Mouse (Mus musculus) midbrain, postnatal 0 days (tissue): ENCODE measurements around the gene 1110032F04Rik. TPM values are rescaled to one million over a fixed set of nuclear protein-coding genes. Genes with fewer than 3 reads are reported as not detected.
"Not testable (repeated sequence)": the region's sequence is repeated elsewhere in the genome, so short reads cannot be mapped to it uniquely, and the experiment has no call there.

Experiments
- ATAC-seq: fragments of 200-750 bp; cut with Nextera tagmentation; 2 replicates; pipeline ENCODE4 v1.8.0; 2017; ENCODE audit warnings: moderate number of reproducible peaks, mild to moderate bottlenecking, moderate TSS enrichment, moderate library complexity; ENCODE audit not compliant: low FRiP score
- DNase-seq: peaks from one replicate; pipeline ENCODE4 v3.0.0-alpha.2; 2015; ENCODE audit warnings: low spot score
- H3K27ac ChIP-seq: fragments of 300-500 bp; sonication (generic); 2 replicates; pipeline ENCODE4 v1.5.1; 2014; ENCODE audit warnings: low read depth, mild to moderate bottlenecking, low read length, mixed read lengths
- H3K27me3 ChIP-seq: fragments of 300-500 bp; sonication (generic); 2 replicates; pipeline ENCODE4 v1.6.1; 2014; ENCODE audit warnings: low read length, control low read depth, mixed read lengths; ENCODE audit not compliant: insufficient read depth
- H3K36me3 ChIP-seq: fragments of 300-500 bp; sonication (generic); 2 replicates; pipeline ENCODE4 v1.6.1; 2014; ENCODE audit warnings: low read length, control low read depth, mixed read lengths; ENCODE audit not compliant: insufficient read depth
- H3K4me1 ChIP-seq: fragments of 300-500 bp; sonication (generic); 2 replicates; pipeline ENCODE4 v1.6.1; 2014; ENCODE audit warnings: mild to moderate bottlenecking, control low read depth, antibody characterized with exemption, low read length, mixed read lengths; ENCODE audit not compliant: insufficient read depth
- H3K4me2 ChIP-seq: fragments of 300-500 bp; sonication (generic); 2 replicates; pipeline ENCODE4 v1.6.1; 2014; ENCODE audit warnings: low read depth, mild to moderate bottlenecking, low read length, mixed read lengths; ENCODE audit not compliant: poor library complexity, severe bottlenecking
- H3K4me3 ChIP-seq: fragments of 300-500 bp; sonication (generic); 2 replicates; pipeline ENCODE4 v1.5.1; 2014; ENCODE audit warnings: low read depth, mild to moderate bottlenecking, low read length, moderate library complexity
- H3K9ac ChIP-seq: fragments of 300-500 bp; sonication (generic); replicated peaks from 2 replicates; pipeline ENCODE4 v1.6.1; 2014; ENCODE audit warnings: mild to moderate bottlenecking, low read length, moderate library complexity, mixed read lengths; ENCODE audit not compliant: poor library complexity, severe bottlenecking
- H3K9me3 ChIP-seq: fragments of 300-500 bp; sonication (generic); 2 replicates; pipeline ENCODE4 v1.6.1; 2016; ENCODE audit warnings: low read length, control low read depth
- CTCF ChIP-seq: IDR thresholded peaks from 2 replicates; pipeline ENCODE4 v1.5.1; 2016; ENCODE audit warnings: antibody characterized with exemption, mild to moderate bottlenecking
- WGBS: fragments of 180-500 bp; shearing (Covaris S2); extraction: QIAGEN DNeasy Blood & Tissue Kit; methylation state at CpG from one replicate; pipeline ENCODE4 v1.1.7; 2014; 5-methylcytosine and 5-hydroxymethylcytosine counted together
- polyA plus RNA-seq: library from polyadenylated mRNA; unstranded; fragments of >200 nt; fragmentation: Nextera tagmentation; extraction: Ambion mirVana; gene quantifications from 2 replicates; pipeline ENCODE4 v1.2.1, GENCODE M21; 2015
- total RNA-seq: library from RNA; depleted of rRNA; stranded (reverse); fragments of >200 nt; gene quantifications from 2 replicates; pipeline ENCODE4 v1.2.3, GENCODE M21; 2014; rRNA removed

Gene 1110032F04Rik
- total and polyA plus RNA-seq, 2 experiments from 2014 or later, result 3.1 to 24.3 TPM

DNA sequence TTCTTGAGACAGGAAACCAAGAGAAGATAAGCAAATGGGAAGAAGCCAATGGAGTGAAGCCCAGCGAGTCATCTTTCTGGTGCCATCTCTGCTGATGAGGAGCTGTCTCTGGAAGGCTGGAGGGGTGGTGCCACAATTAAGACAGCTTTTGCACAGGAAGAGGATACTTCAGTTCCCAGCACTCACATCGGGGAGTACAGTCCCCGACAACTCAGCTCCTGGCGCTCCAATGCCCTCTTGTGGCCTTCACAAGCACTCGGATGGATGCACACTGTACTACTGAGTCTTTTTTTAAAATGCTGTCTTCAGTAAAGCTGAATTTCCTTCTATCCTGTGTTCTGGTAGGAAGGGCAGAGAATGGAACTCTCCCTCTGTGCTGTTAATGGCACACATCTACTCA, 27.8 kb downstream of the 1110032F04Rik start:
- TF ChIP-seq CTCF, result no peak
- WGBS, result 88% methylated on average over 5 of the region's 5 CpGs
- ATAC-seq, result no peak
- H3K27ac ChIP-seq, result no peak overlapping the region
- H3K4me1 ChIP-seq, result no peaks in the 10 kb centered on the region
- no peaks in the 10 kb centered on the region for H3K9me3 ChIP-seq
- H3K36me3 ChIP-seq, result no peaks in the 10 kb centered on the region
- no peak for DNase-seq
- H3K27me3 ChIP-seq, result no peaks in the 10 kb centered on the region
- H3K4me3 ChIP-seq, result no peak overlapping the region
- no peak overlapping the region for H3K9ac ChIP-seq
- no peak overlapping the region for H3K4me2 ChIP-seq

- not testable (repeated sequence) for H3K36me3 ChIP-seq, H3K4me3 ChIP-seq, H3K27ac ChIP-seq, H3K27me3 ChIP-seq, DNase-seq, H3K9ac ChIP-seq, H3K4me2 ChIP-seq, ATAC-seq, H3K9me3 ChIP-seq, H3K4me1 ChIP-seq
- WGBS, result 91% methylated on average over 20 of the region's 20 CpGs
Measured at GRCm38 (mm10) chr3:68902636-68903035, 33.2 kb downstream of the 1110032F04Rik start.

DNA sequence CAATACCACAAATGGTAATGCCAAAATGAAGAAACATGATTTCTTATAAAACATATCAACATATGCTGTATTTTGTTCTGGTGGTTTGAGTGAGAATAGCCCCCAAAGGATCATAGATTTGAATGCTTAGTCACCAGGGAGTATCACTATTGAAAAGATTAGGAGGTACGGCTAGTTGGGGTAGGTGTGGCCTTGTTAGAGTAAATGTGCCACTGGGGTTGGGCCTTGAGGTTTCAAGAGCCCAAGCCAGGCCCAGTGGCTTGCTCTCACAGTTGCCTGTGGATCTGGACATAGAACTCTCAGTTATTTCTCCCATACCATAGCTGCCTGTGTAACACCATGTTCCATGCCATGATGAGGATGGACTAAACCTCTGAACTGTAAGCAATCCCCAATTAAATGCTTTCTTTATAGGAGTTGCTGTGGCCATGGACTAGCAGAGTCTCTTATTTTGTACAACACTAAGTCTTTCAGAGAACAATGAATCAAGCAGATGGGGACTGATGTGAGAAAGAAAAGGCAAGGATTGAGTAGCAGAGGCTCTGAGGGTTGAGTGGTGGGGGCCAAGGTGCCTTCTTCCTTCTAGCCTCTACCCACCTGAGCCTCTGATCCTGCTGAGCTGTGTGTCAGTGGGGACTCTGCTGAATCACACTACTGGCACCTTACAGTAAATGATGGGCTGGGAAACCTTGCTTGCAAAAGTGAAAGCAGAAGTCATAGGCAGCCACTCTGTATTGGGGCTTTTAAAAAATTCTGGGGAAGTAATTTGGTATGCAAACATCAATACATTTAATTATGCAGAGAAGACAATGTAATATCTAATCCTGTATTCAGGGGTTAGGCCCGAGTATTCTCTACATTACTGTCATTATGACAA, 35.8 kb downstream of the 1110032F04Rik start:
- Histone ChIP-seq H3K27ac (no peak overlapping the region), H3K4me2 (no peak overlapping the region), H3K9me3 (no peaks in the 10 kb centered on the region), H3K36me3 (no peaks in the 10 kb centered on the region), H3K9ac (no peak overlapping the region), H3K27me3 (no peaks in the 10 kb centered on the region), H3K4me3 (no peak overlapping the region), H3K4me1 (no peaks in the 10 kb centered on the region)
- ATAC-seq (no peak), DNase-seq (no peak)
- 72% methylated on average over 2 of the region's 2 CpGs for WGBS
- no peak for TF ChIP-seq CTCF

DNA sequence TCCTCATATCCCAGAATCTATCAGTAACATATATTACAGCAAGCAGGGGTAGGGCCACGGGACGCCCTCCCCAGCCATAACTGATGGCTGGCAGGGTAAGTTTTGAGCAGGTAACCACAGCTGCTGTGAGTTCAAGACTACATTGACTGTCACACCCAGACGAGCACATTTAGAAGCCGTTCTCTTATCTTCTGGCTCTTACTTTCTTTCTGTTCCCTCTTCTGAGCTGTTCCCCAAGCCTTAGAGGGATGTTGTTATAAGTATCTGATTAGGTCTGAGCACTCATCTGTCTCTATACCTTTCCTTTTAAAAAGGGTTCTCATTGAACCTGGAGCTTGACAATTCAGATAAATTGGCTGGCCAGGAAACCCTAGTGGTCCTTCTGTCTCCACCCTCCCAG, 38.1 kb downstream of the 1110032F04Rik start:
- ATAC-seq, result no peak
- H3K4me1 ChIP-seq, result no peaks in the 10 kb centered on the region
- H3K4me3 ChIP-seq, result no peak overlapping the region
- H3K9me3 ChIP-seq, result no peaks in the 10 kb centered on the region
- 90% methylated on average over 4 of the region's 4 CpGs for WGBS
- no peak for DNase-seq
- H3K27ac ChIP-seq, result no peak overlapping the region
- H3K27me3 ChIP-seq, result no peaks in the 10 kb centered on the region
- H3K36me3 ChIP-seq, result no peaks in the 10 kb centered on the region
- TF ChIP-seq CTCF, result no peak
- no peak overlapping the region for H3K4me2 ChIP-seq
- no peak overlapping the region for H3K9ac ChIP-seq

Other genes starting within 250 kb of the 1110032F04Rik start
- gene Il12a, start 178.9 kb upstream of the 1110032F04Rik start, total RNA-seq, result 1.5 TPM in 1 of 2 replicates, not detected in the other
- not detected in 2 replicates for gene Il12a, start 178.9 kb upstream of the 1110032F04Rik start, polyA plus RNA-seq
- gene Ift80, start 135.0 kb downstream of the 1110032F04Rik start, total RNA-seq, result 9.0 and 10.4 TPM in 2 replicates
- 3.7 and 3.8 TPM in 2 replicates for gene Ift80, start 135.0 kb downstream of the 1110032F04Rik start, polyA plus RNA-seq
- gene Smc4, start 135.2 kb downstream of the 1110032F04Rik start, total RNA-seq, result 7.4 and 16.5 TPM in 2 replicates
- gene Smc4, start 135.2 kb downstream of the 1110032F04Rik start, polyA plus RNA-seq, result 14.4 and 18.1 TPM in 2 replicates
- gene Trim59, start 175.2 kb downstream of the 1110032F04Rik start, total RNA-seq, result 5.5 and 7.1 TPM in 2 replicates
- gene Trim59, start 175.2 kb downstream of the 1110032F04Rik start, polyA plus RNA-seq, result 17.1 and 17.6 TPM in 2 replicates